Mouse (Mus musculus) heart, adult 9 months (tissue): ENCODE data around the gene Dstyk.
A peak's percentile ranks its signal among the peaks of the same experiment; 100 is the strongest.

Experiments used
- DNase-seq, 2 experiments: peaks; one replicate each; pipeline ENCODE4 v3.0.0; 2022; ENCODE audit warnings: low spot score in 2 of 2

Dstyk gene

GRCm38 (mm10) chr1:132417319-132418251 is at the start of gene Dstyk:
Gene Dstyk, plus strand, starts transcription at chr1:132417555.
- DNase-seq: peak; percentile 94 to 95

GRCm38 (mm10) chr1:132367692-132368506 is 49.5 kb upstream of the Dstyk start:
- peak; percentile 78 to 88 for DNase-seq

GRCm38 (mm10) chr1:132370681-132371173 is 46.6 kb upstream of the Dstyk start:
- DNase-seq: peak in 1 of 2 experiments; percentile 55

- no peak for DNase-seq
Observed at GRCm38 (mm10) chr1:132371298-132372081, 45.9 kb upstream of the Dstyk start.

- DNase-seq: no peak
Observed at GRCm38 (mm10) chr1:132372354-132372753, 45.0 kb upstream of the Dstyk start.

GRCm38 (mm10) chr1:132372896-132373534 is 44.3 kb upstream of the Dstyk start:
- DNase-seq: no peak

GRCm38 (mm10) chr1:132374140-132374872 is 43.0 kb upstream of the Dstyk start:
- DNase-seq: peak in 1 of 2 experiments; percentile 47

- no peak for DNase-seq
Observed at GRCm38 (mm10) chr1:132374873-132375244, 42.5 kb upstream of the Dstyk start.

- DNase-seq: no peak
Observed at GRCm38 (mm10) chr1:132375256-132375655, 42.1 kb upstream of the Dstyk start.

- DNase-seq: peak in 1 of 2 experiments; percentile 59
Observed at GRCm38 (mm10) chr1:132376211-132377054, 40.9 kb upstream of the Dstyk start.

GRCm38 (mm10) chr1:132377055-132377365 is 40.3 kb upstream of the Dstyk start:
- DNase-seq: peak; percentile 62 to 66

- DNase-seq: no peak
Observed at GRCm38 (mm10) chr1:132377811-132378210, 39.5 kb upstream of the Dstyk start.

GRCm38 (mm10) chr1:132380550-132381100 is 36.7 kb upstream of the Dstyk start:
- DNase-seq: no peak

- no peak for DNase-seq
Observed at GRCm38 (mm10) chr1:132381929-132382328, 35.4 kb upstream of the Dstyk start.

GRCm38 (mm10) chr1:132384001-132384554 is 33.3 kb upstream of the Dstyk start:
- DNase-seq: peak; percentile 83 to 87

- DNase-seq: no peak
Observed at GRCm38 (mm10) chr1:132385266-132385665, 32.1 kb upstream of the Dstyk start.

GRCm38 (mm10) chr1:132385711-132386110 is 31.6 kb upstream of the Dstyk start:
- DNase-seq: no peak

- DNase-seq: no peak
Observed at GRCm38 (mm10) chr1:132386266-132386665, 31.1 kb upstream of the Dstyk start.

- DNase-seq: peak in 1 of 2 experiments; percentile 52
Observed at GRCm38 (mm10) chr1:132387943-132388342, 29.4 kb upstream of the Dstyk start.
